Mouse (Mus musculus) neural tube, embryonic 11.5 days (tissue): Measurements from ENCODE around the gene Efna2. TPM values are rescaled to one million over a fixed set of nuclear protein-coding genes. Genes with fewer than 3 reads are reported as not detected.
"Not testable (repeated sequence)": the region's sequence is repeated elsewhere in the genome, so short reads cannot be mapped to it uniquely, and the experiment has no call there.

Source experiments
- ATAC-seq: fragments of 200-750 bp; cut with Nextera tagmentation; 2 replicates; pipeline ENCODE4 v1.8.0; 2017; ENCODE audit warnings: moderate number of reproducible peaks, mild to moderate bottlenecking, moderate TSS enrichment, moderate library complexity; ENCODE audit not compliant: insufficient read depth, low FRiP score, low TSS enrichment
- DNase-seq: peaks from one replicate; pipeline ENCODE4 v3.0.0-alpha.2; 2015; ENCODE audit warnings: low spot score
- H3K27ac ChIP-seq: fragments of 300-500 bp; sonication (generic); 2 replicates; pipeline ENCODE4 v1.5.1; 2014; ENCODE audit warnings: low read depth, mild to moderate bottlenecking, low read length
- H3K27me3 ChIP-seq: fragments of 300-500 bp; sonication (generic); 2 replicates; pipeline ENCODE4 v1.6.1; 2014; ENCODE audit warnings: mild to moderate bottlenecking, low read length, mixed read lengths; ENCODE audit not compliant: control insufficient read depth, insufficient read depth
- H3K36me3 ChIP-seq: fragments of 300-500 bp; sonication (generic); 2 replicates; pipeline ENCODE4 v1.6.1; 2014; ENCODE audit warnings: mild to moderate bottlenecking, low read length, moderate library complexity, mixed read lengths; ENCODE audit not compliant: control insufficient read depth, insufficient read depth
- H3K4me1 ChIP-seq: fragments of 300-500 bp; sonication (generic); 2 replicates; pipeline ENCODE4 v1.6.1; 2014; ENCODE audit warnings: low read length, mixed read lengths; ENCODE audit not compliant: control insufficient read depth, insufficient read depth
- H3K4me2 ChIP-seq: fragments of 300-500 bp; sonication (generic); 2 replicates; pipeline ENCODE4 v1.6.1; 2014; ENCODE audit warnings: low read depth, mild to moderate bottlenecking, moderate library complexity
- H3K4me3 ChIP-seq: fragments of 300-500 bp; sonication (generic); 2 replicates; pipeline ENCODE4 v1.5.1; 2014; ENCODE audit warnings: low read depth, low read length
- H3K9ac ChIP-seq: fragments of 300-500 bp; sonication (generic); 2 replicates; pipeline ENCODE4 v1.6.1; 2014; ENCODE audit warnings: mild to moderate bottlenecking, low read length
- H3K9me3 ChIP-seq: fragments of 300-500 bp; sonication (generic); 2 replicates; pipeline ENCODE4 v1.6.1; 2016; ENCODE audit warnings: low read length; ENCODE audit not compliant: control insufficient read depth
- WGBS: fragments of 180-500 bp; shearing (Covaris S2); extraction: QIAGEN DNeasy Blood & Tissue Kit; methylation state at CpG from one replicate; pipeline ENCODE4 v1.1.7; 2014; 5-methylcytosine and 5-hydroxymethylcytosine counted together
- polyA plus RNA-seq: library from polyadenylated mRNA; unstranded; fragments of >200 nt; fragmentation: Nextera tagmentation; extraction: Ambion mirVana; gene quantifications from 2 replicates; pipeline ENCODE4 v1.2.1, GENCODE M21; 2014

The Efna2 gene
- polyA plus RNA-seq, 1 experiment from 2014 or later = 36.2 TPM

- Histone ChIP-seq H3K4me2 (no peak overlapping the region), H3K36me3 (no peaks in the 10 kb centered on the region), H3K9me3 (no peaks in the 10 kb centered on the region), H3K9ac (no peak overlapping the region), H3K4me1 (peaks cover 45% of the 10 kb centered on the region), H3K27ac (no peak overlapping the region), H3K27me3 (no peaks in the 10 kb centered on the region), H3K4me3 (no peak overlapping the region)
- 79% methylated on average over 8 of the region's 8 CpGs for WGBS
- ATAC-seq (no peak), DNase-seq (no peak)
Measured at GRCm38 (mm10) chr10:80163721-80164120, 15.6 kb upstream of the Efna2 start.

- WGBS = 11% methylated on average over 42 of the region's 44 CpGs
- no peak for DNase-seq
Measured at GRCm38 (mm10) chr10:80164161-80164997, 14.9 kb upstream of the Efna2 start.

GRCm38 (mm10) chr10:80164998-80165344 is 14.3 kb upstream of the Efna2 start:
- ATAC-seq (peak; percentile 25), DNase-seq (peak; percentile 95)
- peak overlapping the region; percentile 83 for H3K27ac ChIP-seq
- H3K27me3 ChIP-seq = no peaks in the 10 kb centered on the region
- peak overlapping the region; percentile 27 for H3K4me3 ChIP-seq
- WGBS = 0% methylated on average over 17 of the region's 17 CpGs
- H3K9me3 ChIP-seq = no peaks in the 10 kb centered on the region
- H3K9ac ChIP-seq = peak overlapping the region; percentile 30
- peak overlapping the region; percentile 84 for H3K4me2 ChIP-seq
- H3K4me1 ChIP-seq = peaks cover 47% of the 10 kb centered on the region
- peaks cover 2% of the 10 kb centered on the region for H3K36me3 ChIP-seq

More at GRCm38 (mm10) chr10:80164161-80164997, 14.9 kb upstream of the Efna2 start:
- Histone ChIP-seq H3K27me3 (no peaks in the 10 kb centered on the region), H3K9me3 (no peaks in the 10 kb centered on the region), H3K4me2 (peak overlapping the region; percentile 84), H3K27ac (0 out of 2 replicates have a peak overlapping the region, but pooled peaks have one; percentile 11), H3K36me3 (no peaks in the 10 kb centered on the region), H3K4me3 (peak overlapping the region; percentile 27), H3K4me1 (peaks cover 46% of the 10 kb centered on the region), H3K9ac (peak overlapping the region; percentile 30)
- ATAC-seq = peak; percentile 1; the same call in 1 of the 2 replicates

- Histone ChIP-seq H3K4me1 (peaks cover 49% of the 10 kb centered on the region), H3K9ac (peak within 1 kb of the TSS; percentile 36), H3K4me3 (peak within 1 kb of the TSS; percentile 27), H3K36me3 (peaks cover 6% of the 10 kb centered on the region), H3K9me3 (no peaks in the 10 kb centered on the region), H3K4me2 (peak within 1 kb of the TSS; percentile 84), H3K27me3 (no peaks in the 10 kb centered on the region), H3K27ac (peak within 1 kb of the TSS; percentile 83)
- DNase-seq (peak; percentile 50), ATAC-seq (no peak)
- 19% methylated on average over 20 of the region's 20 CpGs for WGBS
Measured at GRCm38 (mm10) chr10:80165392-80166128, 13.7 kb upstream of the Efna2 start, which contains the start of gene Cirbp. Cirbp (plus strand) TSS chr10:80165985.

GRCm38 (mm10) chr10:80166136-80166535 is 13.1 kb upstream of the Efna2 start:
- Histone ChIP-seq H3K9ac (peak overlapping the region; percentile 36; the same call in 1 of the 2 replicates), H3K27ac (peak overlapping the region; percentile 83), H3K4me2 (peak overlapping the region; percentile 84; the same call in 1 of the 2 replicates), H3K36me3 (peaks cover 11% of the 10 kb centered on the region), H3K4me1 (peaks cover 43% of the 10 kb centered on the region)
- not testable (repeated sequence) for H3K9me3 ChIP-seq, H3K27me3 ChIP-seq, H3K4me3 ChIP-seq, ATAC-seq, DNase-seq
- WGBS = 84% methylated on average over 4 of the region's 4 CpGs

GRCm38 (mm10) chr10:80167460-80168037 is 11.7 kb upstream of the Efna2 start:
- Histone ChIP-seq H3K4me1 (peaks cover 42% of the 10 kb centered on the region), H3K27ac (peak overlapping the region; percentile 97), H3K27me3 (no peaks in the 10 kb centered on the region), H3K36me3 (peaks cover 18% of the 10 kb centered on the region), H3K4me2 (peak overlapping the region; percentile 71), H3K9ac (peak overlapping the region; percentile 98), H3K9me3 (no peaks in the 10 kb centered on the region), H3K4me3 (peak overlapping the region; percentile 84)
- WGBS = under 1% methylated on average over 55 of the region's 55 CpGs
- DNase-seq = peak; percentile 100
- ATAC-seq = peak; percentile 88

- peaks cover 18% of the 10 kb centered on the region for H3K36me3 ChIP-seq
- H3K27ac ChIP-seq = peak overlapping the region; percentile 97
- DNase-seq (peak; percentile 94), ATAC-seq (peak; percentile 32)
- H3K4me3 ChIP-seq = peak overlapping the region; percentile 84
- H3K27me3 ChIP-seq = no peaks in the 10 kb centered on the region
- under 1% methylated on average over 47 of the region's 48 CpGs for WGBS
- H3K4me1 ChIP-seq = peaks cover 42% of the 10 kb centered on the region
- H3K9ac ChIP-seq = peak overlapping the region; percentile 98
- H3K4me2 ChIP-seq = peak overlapping the region; percentile 71
- H3K9me3 ChIP-seq = no peaks in the 10 kb centered on the region
Measured at GRCm38 (mm10) chr10:80168038-80168661, 11.1 kb upstream of the Efna2 start.

GRCm38 (mm10) chr10:80169070-80169469 is 10.2 kb upstream of the Efna2 start:
- WGBS = 55% methylated on average over 1 of the region's 1 CpGs

More at GRCm38 (mm10) chr10:80169070-80169469, 10.2 kb upstream of the Efna2 start:
- ATAC-seq (no peak), DNase-seq (no peak)
- Histone ChIP-seq H3K36me3 (peaks cover 18% of the 10 kb centered on the region), H3K4me3 (peak overlapping the region; percentile 84; the same call in 1 of the 2 replicates), H3K27ac (no peak overlapping the region), H3K27me3 (no peaks in the 10 kb centered on the region), H3K9ac (peak overlapping the region; percentile 98; the same call in 1 of the 2 replicates), H3K4me2 (peak overlapping the region; percentile 71), H3K4me1 (peaks cover 41% of the 10 kb centered on the region), H3K9me3 (no peaks in the 10 kb centered on the region)
